Comparison of ENCODE assay signal across 25 mouse cellular contexts in genomic region chr13:107539326-107539725, GRCm38 (mm10).
DNase-seq lines count a peak whose midpoint lies in the region; ATAC-seq and TF ChIP-seq lines count a peak whose summit lies in the region.
"Had no signal": no experiment of that assay in that cellular context is flagged by ENCODE, and none has a peak within 500 bp of the region (broad histone marks: within the 10 kb centered on the region; RNA-seq: fewer than 3 reads in every experiment).

No protein-coding gene starts in this region.

- H3K9ac ChIP-seq in hindbrain, embryonic 12.5 days: no peak overlapping the region
- H3K9ac ChIP-seq in CH12.LX (ENCODE audit: insufficient read depth, low read depth): no peak overlapping the region
- H3K9ac ChIP-seq in forebrain, embryonic 16.5 days (replicated peaks; ENCODE audit: low read depth, low read length): no peak overlapping the region
- no peak overlapping the region for H3K9ac ChIP-seq in hindbrain, embryonic 16.5 days (ENCODE audit: low read depth, low read length)
- H3K9ac ChIP-seq: embryonic facial prominence, embryonic 12.5 days; heart, embryonic 13.5 days; intestine, embryonic 15.5 days; limb, embryonic 13.5 days; liver, embryonic 12.5 days; liver, postnatal 0 days had no signal

- ATAC-seq in hindbrain, embryonic 12.5 days (ENCODE audit: low FRiP score): no peak
- no peak for ATAC-seq in forebrain, embryonic 16.5 days
- no peak for ATAC-seq in hindbrain, embryonic 16.5 days
- ATAC-seq: activated CD4-positive, CD25-positive, alpha-beta regulatory T cell, adult 4 months; intestine, embryonic 15.5 days; liver, embryonic 12.5 days; liver, postnatal 0 days had no signal

- TF ChIP-seq EP300 in CH12.LX (IDR thresholded peaks at IDR 0.05; ENCODE audit: low read length): peak; percentile 33

- TF ChIP-seq POLR2A in CH12.LX (IDR thresholded peaks at IDR 0.05; ENCODE audit: low read depth, low read length): no peak

- no peaks in the 10 kb centered on the region for H3K9me3 ChIP-seq in hindbrain, embryonic 12.5 days (replicated peaks)
- H3K9me3 ChIP-seq in hindbrain, embryonic 10.5 days: no peaks in the 10 kb centered on the region
- no peaks in the 10 kb centered on the region for H3K9me3 ChIP-seq in CH12.LX (replicated peaks; ENCODE audit: low read length)
- H3K9me3 ChIP-seq in forebrain, embryonic 16.5 days (ENCODE audit: control insufficient read depth, low read length): no peaks in the 10 kb centered on the region; the same call in 1 of the 2 replicates
- H3K9me3 ChIP-seq in hindbrain, embryonic 16.5 days (ENCODE audit: control insufficient read depth, low read length): no peaks in the 10 kb centered on the region
- no peaks in the 10 kb centered on the region for H3K9me3 ChIP-seq in embryonic facial prominence, embryonic 10.5 days
- H3K9me3 ChIP-seq: embryonic facial prominence, embryonic 12.5 days; heart, embryonic 13.5 days; intestine, embryonic 15.5 days; liver, embryonic 12.5 days had no signal

- no peaks in the 10 kb centered on the region for H3K79me2 ChIP-seq in CH12.LX (replicated peaks; ENCODE audit: control insufficient read depth, extremely low read depth, insufficient read depth, poor library complexity, severe bottlenecking)

- peak overlapping the region; percentile 75 for H3K27ac ChIP-seq in hindbrain, embryonic 12.5 days
- H3K27ac ChIP-seq in hindbrain, embryonic 10.5 days: no peak overlapping the region
- no peak overlapping the region for H3K27ac ChIP-seq in CH12.LX (ENCODE audit: insufficient read depth, low read depth)
- peak overlapping the region; percentile 69; the same call in 1 of the 2 replicates for H3K27ac ChIP-seq in forebrain, embryonic 16.5 days (ENCODE audit: low read length)
- H3K27ac ChIP-seq in hindbrain, embryonic 16.5 days (ENCODE audit: low read depth, low read length): peak overlapping the region; percentile 3; the same call in 1 of the 2 replicates
- no peak overlapping the region for H3K27ac ChIP-seq in embryonic facial prominence, embryonic 10.5 days (replicated peaks)
- H3K27ac ChIP-seq: embryonic facial prominence, embryonic 12.5 days; heart, embryonic 13.5 days; intestine, embryonic 15.5 days; kidney, postnatal 0 days; limb, embryonic 13.5 days; liver, embryonic 12.5 days had no signal

- H3K4me2 ChIP-seq in hindbrain, embryonic 12.5 days (replicated peaks): no peak overlapping the region
- H3K4me2 ChIP-seq in CH12.LX (ENCODE audit: insufficient read depth, low read depth, poor library complexity, severe bottlenecking): no peak overlapping the region
- no peak overlapping the region for H3K4me2 ChIP-seq in forebrain, embryonic 16.5 days (ENCODE audit: low read length)
- H3K4me2 ChIP-seq in hindbrain, embryonic 16.5 days (ENCODE audit: low read length): no peak overlapping the region
- H3K4me2 ChIP-seq: embryonic facial prominence, embryonic 12.5 days; heart, embryonic 13.5 days; intestine, embryonic 15.5 days; limb, embryonic 13.5 days; liver, embryonic 12.5 days had no signal

- no peaks in the 10 kb centered on the region for H3K27me3 ChIP-seq in hindbrain, embryonic 12.5 days
- H3K27me3 ChIP-seq in hindbrain, embryonic 10.5 days (ENCODE audit: insufficient read depth, poor library complexity, severe bottlenecking): peaks cover 2% of the 10 kb centered on the region; the same call in 1 of the 2 replicates
- no peaks in the 10 kb centered on the region for H3K27me3 ChIP-seq in CH12.LX (replicated peaks)
- no peaks in the 10 kb centered on the region for H3K27me3 ChIP-seq in forebrain, embryonic 16.5 days (replicated peaks; ENCODE audit: control insufficient read depth, insufficient read depth, low read length)
- H3K27me3 ChIP-seq in hindbrain, embryonic 16.5 days (replicated peaks; ENCODE audit: control insufficient read depth, insufficient read depth, low read length): no peaks in the 10 kb centered on the region
- H3K27me3 ChIP-seq in embryonic facial prominence, embryonic 10.5 days (replicated peaks; ENCODE audit: low read depth, poor library complexity, severe bottlenecking): no peaks in the 10 kb centered on the region
- H3K27me3 ChIP-seq: embryonic facial prominence, embryonic 12.5 days; heart, embryonic 13.5 days; intestine, embryonic 15.5 days; limb, embryonic 13.5 days; liver, embryonic 12.5 days had no signal

- no peak for DNase-seq in hindbrain, embryonic 10.5 days (ENCODE audit: low spot score)
- DNase-seq in CH12.LX (ENCODE audit: extremely low read depth): peak; percentile 51
- DNase-seq in thymus, postnatal 4 days: no peak
- DNase-seq in embryonic facial prominence, embryonic 10.5 days (ENCODE audit: low spot score): no peak
- no peak for DNase-seq in embryo, embryonic 9.5 days (ENCODE audit: extremely low spot score)
- DNase-seq: adrenal gland, adult 2 months; B cell, adult 2 months; cerebellum, adult 8-10 months; cerebellum, postnatal 25 days; gastrocnemius, postnatal 10 days; heart, postnatal 10 days; kidney, adult 2 months; kidney, postnatal 4 days; liver, postnatal 0 days; lung, postnatal 36 days had no signal

- TF ChIP-seq RAD21 in CH12.LX (IDR thresholded peaks at IDR 0.05; ENCODE audit: low read depth, low read length): no peak

- no peak overlapping the region for H3K4me3 ChIP-seq in hindbrain, embryonic 12.5 days
- no peak overlapping the region for H3K4me3 ChIP-seq in hindbrain, embryonic 10.5 days
- no peak overlapping the region for H3K4me3 ChIP-seq in CH12.LX (replicated peaks in 1 of 3; ENCODE audit: low read depth in 2 of 3, low read length in 2 of 3, poor library complexity in 1 of 3)
- no peak overlapping the region for H3K4me3 ChIP-seq in forebrain, embryonic 16.5 days (replicated peaks; ENCODE audit: low read length)
- H3K4me3 ChIP-seq in hindbrain, embryonic 16.5 days (ENCODE audit: low read length): no peak overlapping the region
- H3K4me3 ChIP-seq in embryonic facial prominence, embryonic 10.5 days: no peak overlapping the region
- H3K4me3 ChIP-seq: embryonic facial prominence, embryonic 12.5 days; heart, embryonic 13.5 days; intestine, embryonic 15.5 days; limb, embryonic 13.5 days; liver, embryonic 12.5 days had no signal

- peaks cover 20% of the 10 kb centered on the region for H3K4me1 ChIP-seq in hindbrain, embryonic 12.5 days
- peaks cover 30% of the 10 kb centered on the region for H3K4me1 ChIP-seq in hindbrain, embryonic 10.5 days (replicated peaks)
- peaks cover 0 to 8% of the 10 kb centered on the region in 2 experiments; a peak in 2 of 4 replicates for H3K4me1 ChIP-seq in CH12.LX (ENCODE audit: control insufficient read depth in 1 of 2, insufficient read depth in 2 of 2)
- H3K4me1 ChIP-seq in forebrain, embryonic 16.5 days (replicated peaks; ENCODE audit: control insufficient read depth, insufficient read depth, low read length): peaks cover 31% of the 10 kb centered on the region
- H3K4me1 ChIP-seq in hindbrain, embryonic 16.5 days (ENCODE audit: control insufficient read depth, insufficient read depth, low read depth, low read length): peaks cover 26% of the 10 kb centered on the region
- peaks cover 20% of the 10 kb centered on the region for H3K4me1 ChIP-seq in embryonic facial prominence, embryonic 10.5 days
- H3K4me1 ChIP-seq: intestine, embryonic 15.5 days; liver, embryonic 12.5 days had no signal

- no peak for TF ChIP-seq CTCF in CH12.LX (conservative IDR thresholded peaks at IDR 0.05 in 1 of 2, IDR thresholded peaks at IDR 0.05 in 1 of 2; ENCODE audit: low read depth in 2 of 2, low read length in 2 of 2)

- WGBS in hindbrain, embryonic 12.5 days: 62% methylated on average over 4 of the region's 4 CpGs
- WGBS in hindbrain, embryonic 10.5 days: 78% methylated on average over 4 of the region's 4 CpGs
- 38% methylated on average over 4 of the region's 4 CpGs for WGBS in forebrain, embryonic 16.5 days
- WGBS in hindbrain, embryonic 16.5 days: 58% methylated on average over 4 of the region's 4 CpGs
- 84% methylated on average over 4 of the region's 4 CpGs for WGBS in embryonic facial prominence, embryonic 10.5 days

- dilution Hi-C loops in CH12.LX (cut with MboI; ENCODE audit: extremely low pct_ligation_motif_present, extremely low pct_unique_long_range_greater_than_20kb, low sequenced_read_pairs): no loop called here

- no peaks in the 10 kb centered on the region for H3K36me3 ChIP-seq in hindbrain, embryonic 12.5 days
- H3K36me3 ChIP-seq in hindbrain, embryonic 10.5 days: no peaks in the 10 kb centered on the region
- no peaks in the 10 kb centered on the region for H3K36me3 ChIP-seq in CH12.LX (replicated peaks in 1 of 2; ENCODE audit: control insufficient read depth in 1 of 2, insufficient read depth in 1 of 2, low read length in 1 of 2)
- no peaks in the 10 kb centered on the region for H3K36me3 ChIP-seq in forebrain, embryonic 16.5 days (ENCODE audit: control insufficient read depth, insufficient read depth)
- H3K36me3 ChIP-seq in hindbrain, embryonic 16.5 days (ENCODE audit: control insufficient read depth, insufficient read depth, low read length): no peaks in the 10 kb centered on the region
- H3K36me3 ChIP-seq in embryonic facial prominence, embryonic 10.5 days (replicated peaks): no peaks in the 10 kb centered on the region
- H3K36me3 ChIP-seq: embryonic facial prominence, embryonic 12.5 days; heart, embryonic 13.5 days; intestine, embryonic 15.5 days; limb, embryonic 13.5 days; liver, embryonic 12.5 days had no signal

- in situ Hi-C loops in CH12.LX (cut with MboI; ENCODE audit: low pct_ligation_motif_present, low pct_unique_long_range_greater_than_20kb, low sequenced_read_pairs): no loop called here

TF ChIP-seq in CH12.LX, 34 proteins besides CTCF, POLR2A, EP300 and RAD21:
- TF ChIP-seq JUND (conservative IDR thresholded peaks at IDR 0.05; ENCODE audit: low read depth, low read length): peak; percentile 46; the same call in 1 of the 2 replicates
- peak; percentile 57; the same call in 1 of the 2 replicates for TF ChIP-seq JUN (IDR thresholded peaks at IDR 0.05; ENCODE audit: insufficient read depth, low read depth, low read length)
- TF ChIP-seq MEF2A (IDR thresholded peaks at IDR 0.05; ENCODE audit: borderline replicate concordance, low read depth, low read length): peak; percentile 94
- TF ChIP-seq ZNF384 (IDR thresholded peaks at IDR 0.05; ENCODE audit: low read depth, low read length): no peak
- no peak for TF ChIP-seq POLR2AphosphoS2 (IDR thresholded peaks at IDR 0.05; ENCODE audit: low read depth, low read length)
- peak; percentile 81 for TF ChIP-seq ETS1 (conservative IDR thresholded peaks at IDR 0.05; ENCODE audit: low read depth, low read length)
- no peak for TF ChIP-seq SIN3A (IDR thresholded peaks at IDR 0.05; ENCODE audit: low read length)

Comparison
In these comparisons a context has a peak if more than half of its experiments do, and no peak if none do; other contexts are left out.
1. H3K27ac ChIP-seq: peak in hindbrain, embryonic 12.5 days (single experiment), forebrain, embryonic 16.5 days (single experiment) and hindbrain, embryonic 16.5 days (single experiment); none in hindbrain, embryonic 10.5 days (single experiment), CH12.LX (single experiment) and embryonic facial prominence, embryonic 10.5 days (single experiment).